Mouse (Mus musculus): ENCODE data around the gene Gstm3. TPM values are rescaled to one million over a fixed set of nuclear protein-coding genes. Genes with fewer than 3 reads are reported as not detected.

The Gstm3 gene
- total and polyA plus RNA-seq, 3 experiments = 0.08 TPM; not detected in 2

DNA sequence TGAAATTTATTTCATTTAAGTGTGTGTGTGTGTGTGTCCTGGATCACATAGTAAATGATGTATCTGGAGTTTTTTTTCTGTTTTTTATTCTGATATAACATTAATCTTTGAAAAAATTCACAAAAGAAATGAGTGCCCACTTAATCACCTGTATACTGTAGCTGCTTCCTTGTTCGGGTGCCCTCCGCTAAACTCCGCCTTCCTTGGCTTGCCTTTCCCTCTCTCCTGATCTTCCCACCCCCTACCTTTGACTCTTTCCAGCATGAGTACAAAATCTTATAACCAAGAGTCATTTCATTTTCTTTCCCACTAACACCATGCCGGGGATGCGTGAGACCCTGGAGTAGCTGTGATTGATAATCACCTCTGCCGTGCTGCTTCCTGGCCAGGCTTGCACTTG is 37.0 kb downstream of the Gstm3 start:
- Histone ChIP-seq H3K27ac (peak overlapping the region; percentile 80), H3K27me3 (ENCODE audit: control insufficient read depth, insufficient read depth, low read length) (no peaks in the 10 kb centered on the region), H3K4me3 (no peak overlapping the region), H3K9ac (ENCODE audit: low read depth, low read length) (no peak overlapping the region), H3K36me3 (ENCODE audit: control insufficient read depth, insufficient read depth, low read length) (no peaks in the 10 kb centered on the region), H3K4me1 (ENCODE audit: control insufficient read depth, insufficient read depth, low read length) (peaks cover 7% of the 10 kb centered on the region), H3K79me2 (replicated peaks; ENCODE audit: control insufficient read depth, insufficient read depth, low read length) (no peaks in the 10 kb centered on the region)
- no peak for TF ChIP-seq POLR2A (IDR thresholded peaks at IDR 0.05; ENCODE audit: insufficient read depth, low read depth, low read length)
- no peak for TF ChIP-seq CTCF (IDR thresholded peaks at IDR 0.05)
- TF ChIP-seq EP300 (IDR thresholded peaks at IDR 0.05; ENCODE audit: insufficient read depth, low read depth, low read length) = no peak
- intact Hi-C loops (cut with DNase I) = no loop called here
- 74% methylated on average over 6 of the region's 6 CpGs for WGBS
- DNase-seq = peak in 1 of 2 experiments; percentile 20

- H3K79me2 ChIP-seq (replicated peaks; ENCODE audit: control insufficient read depth, insufficient read depth, low read length) = no peaks in the 10 kb centered on the region
- peak within 1 kb of the TSS; percentile 56 for H3K9ac ChIP-seq (ENCODE audit: low read depth, low read length)
- H3K27ac ChIP-seq = peak within 1 kb of the TSS; percentile 80
- 1% methylated on average over 10 of the region's 10 CpGs for WGBS
- H3K4me3 ChIP-seq = peak within 1 kb of the TSS; percentile 44
- peaks cover 7% of the 10 kb centered on the region for H3K4me1 ChIP-seq (ENCODE audit: control insufficient read depth, insufficient read depth, low read length)
- no peaks in the 10 kb centered on the region for H3K27me3 ChIP-seq (ENCODE audit: control insufficient read depth, insufficient read depth, low read length)
- H3K36me3 ChIP-seq (ENCODE audit: control insufficient read depth, insufficient read depth, low read length) = no peaks in the 10 kb centered on the region
- TF ChIP-seq CTCF (IDR thresholded peaks at IDR 0.05) = peak; percentile 57
- TF ChIP-seq EP300 (IDR thresholded peaks at IDR 0.05; ENCODE audit: insufficient read depth, low read depth, low read length) = peak; percentile 72; the same call in 1 of the 2 replicates
- 0 out of 2 replicates have a peak, but pooled peaks have one; percentile 33 for TF ChIP-seq POLR2A (IDR thresholded peaks at IDR 0.05; ENCODE audit: insufficient read depth, low read depth, low read length)
- intact Hi-C loops (cut with DNase I) = loop anchor here (2.0 kb wide), 1 partner anchor 87 kb away; no protein-coding TSS in a partner anchor
- DNase-seq = peak; percentile 96 to 98
These were observed 37.4 kb downstream of the Gstm3 start, which contains the start of gene Gstm7 for GRCm38 (mm10) chr3:107931670-107932069. Gstm7 (minus strand) TSS chr3:107931817.

- H3K4me1 ChIP-seq (ENCODE audit: control insufficient read depth, insufficient read depth, low read length) = peaks cover 7% of the 10 kb centered on the region
- WGBS = 52% methylated on average over 2 of the region's 2 CpGs
- no peak for DNase-seq
- intact Hi-C loops (cut with DNase I) = loop anchor here (2.0 kb wide), 1 partner anchor 88 kb away; no protein-coding TSS in a partner anchor
- H3K27me3 ChIP-seq (ENCODE audit: control insufficient read depth, insufficient read depth, low read length) = no peaks in the 10 kb centered on the region
- no peaks in the 10 kb centered on the region for H3K36me3 ChIP-seq (ENCODE audit: control insufficient read depth, insufficient read depth, low read length)
- peak overlapping the region; percentile 56 for H3K9ac ChIP-seq (ENCODE audit: low read depth, low read length)
- peak overlapping the region; percentile 44; the same call in 1 of the 2 replicates for H3K4me3 ChIP-seq
- peak overlapping the region; percentile 62 for H3K27ac ChIP-seq
- TF ChIP-seq EP300 (IDR thresholded peaks at IDR 0.05; ENCODE audit: insufficient read depth, low read depth, low read length) = no peak
- TF ChIP-seq CTCF (IDR thresholded peaks at IDR 0.05) = no peak
- TF ChIP-seq POLR2A (IDR thresholded peaks at IDR 0.05; ENCODE audit: insufficient read depth, low read depth, low read length) = no peak
- no peaks in the 10 kb centered on the region for H3K79me2 ChIP-seq (replicated peaks; ENCODE audit: control insufficient read depth, insufficient read depth, low read length)
These were observed 37.9 kb downstream of the Gstm3 start for GRCm38 (mm10) chr3:107931134-107931533.

DNA sequence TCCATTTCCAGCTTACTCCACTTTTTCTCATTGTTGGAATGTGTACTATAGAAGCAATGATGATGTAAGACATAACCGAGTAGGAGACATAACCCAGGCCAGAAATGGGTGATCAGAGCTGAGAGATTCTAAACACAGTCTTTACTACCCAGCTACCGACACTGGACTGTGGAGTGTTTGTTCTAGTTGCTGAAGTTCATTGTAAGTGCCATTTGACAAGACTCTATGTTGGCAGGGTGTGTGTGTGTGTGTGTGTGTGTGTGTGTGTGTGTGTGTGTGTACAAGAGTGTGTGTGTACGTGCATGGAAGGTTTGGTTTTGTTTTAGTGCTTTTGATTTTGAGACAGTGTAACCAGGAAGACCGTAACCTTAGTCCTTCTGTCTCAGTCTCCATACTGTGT is 39.4 kb downstream of the Gstm3 start:
- H3K27me3 ChIP-seq (ENCODE audit: control insufficient read depth, insufficient read depth, low read length) = no peaks in the 10 kb centered on the region
- no peak overlapping the region for H3K27ac ChIP-seq
- no peaks in the 10 kb centered on the region for H3K79me2 ChIP-seq (replicated peaks; ENCODE audit: control insufficient read depth, insufficient read depth, low read length)
- no peaks in the 10 kb centered on the region for H3K36me3 ChIP-seq (ENCODE audit: control insufficient read depth, insufficient read depth, low read length)
- peaks cover 7% of the 10 kb centered on the region for H3K4me1 ChIP-seq (ENCODE audit: control insufficient read depth, insufficient read depth, low read length)
- no peak for DNase-seq
- H3K4me3 ChIP-seq = no peak overlapping the region
- no peak overlapping the region for H3K9ac ChIP-seq (ENCODE audit: low read depth, low read length)
- WGBS = 79% methylated on average over 4 of the region's 4 CpGs
- no peak for TF ChIP-seq POLR2A (IDR thresholded peaks at IDR 0.05; ENCODE audit: insufficient read depth, low read depth, low read length)
- no peak for TF ChIP-seq CTCF (IDR thresholded peaks at IDR 0.05)
- intact Hi-C loops (cut with DNase I) = loop anchor here (2.0 kb wide), 1 partner anchor 89 kb away; no protein-coding TSS in a partner anchor

GRCm38 (mm10) chr3:107929243-107929642 is 39.8 kb downstream of the Gstm3 start:
- Histone ChIP-seq H3K36me3 (ENCODE audit: control insufficient read depth, insufficient read depth, low read length) (no peaks in the 10 kb centered on the region), H3K4me1 (ENCODE audit: control insufficient read depth, insufficient read depth, low read length) (peaks cover 7% of the 10 kb centered on the region), H3K79me2 (replicated peaks; ENCODE audit: control insufficient read depth, insufficient read depth, low read length) (no peaks in the 10 kb centered on the region), H3K4me3 (no peak overlapping the region), H3K27ac (no peak overlapping the region), H3K9ac (ENCODE audit: low read depth, low read length) (no peak overlapping the region), H3K27me3 (ENCODE audit: control insufficient read depth, insufficient read depth, low read length) (no peaks in the 10 kb centered on the region)
- WGBS = 86% methylated on average over 4 of the region's 4 CpGs
- TF ChIP-seq POLR2A (IDR thresholded peaks at IDR 0.05; ENCODE audit: insufficient read depth, low read depth, low read length) (no peak), EP300 (IDR thresholded peaks at IDR 0.05; ENCODE audit: insufficient read depth, low read depth, low read length) (no peak), CTCF (IDR thresholded peaks at IDR 0.05) (no peak)
- no peak for DNase-seq
- intact Hi-C loops (cut with DNase I) = no loop called here

DNA sequence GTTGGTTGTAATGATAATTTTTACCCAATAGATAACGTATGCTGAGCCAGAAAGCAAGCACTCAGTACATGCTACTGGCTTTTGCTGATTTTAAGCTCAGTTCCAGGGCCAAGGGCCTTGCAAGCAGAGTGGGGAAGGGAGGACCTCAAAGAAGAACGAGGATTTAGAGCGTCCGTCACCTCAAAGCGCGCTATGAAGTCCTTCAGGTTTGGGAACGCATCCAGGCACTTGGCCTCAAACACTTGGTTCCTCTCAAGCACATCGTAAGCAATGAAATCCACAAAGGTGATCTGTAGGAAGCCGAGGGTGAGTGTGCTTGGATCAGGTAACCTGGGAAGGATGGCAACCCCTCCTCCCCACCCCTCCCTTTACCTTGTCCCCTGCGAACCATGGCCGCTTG is 40.4 kb downstream of the Gstm3 start:
- Histone ChIP-seq H3K4me3 (no peak overlapping the region), H3K9ac (ENCODE audit: low read depth, low read length) (no peak overlapping the region), H3K4me1 (ENCODE audit: control insufficient read depth, insufficient read depth, low read length) (peaks cover 7% of the 10 kb centered on the region), H3K27me3 (ENCODE audit: control insufficient read depth, insufficient read depth, low read length) (no peaks in the 10 kb centered on the region), H3K36me3 (ENCODE audit: control insufficient read depth, insufficient read depth, low read length) (no peaks in the 10 kb centered on the region), H3K27ac (no peak overlapping the region), H3K79me2 (replicated peaks; ENCODE audit: control insufficient read depth, insufficient read depth, low read length) (no peaks in the 10 kb centered on the region)
- 89% methylated on average over 11 of the region's 11 CpGs for WGBS
- TF ChIP-seq POLR2A (IDR thresholded peaks at IDR 0.05; ENCODE audit: insufficient read depth, low read depth, low read length) (no peak), CTCF (IDR thresholded peaks at IDR 0.05) (no peak), EP300 (IDR thresholded peaks at IDR 0.05; ENCODE audit: insufficient read depth, low read depth, low read length) (no peak)
- DNase-seq = no peak
- intact Hi-C loops (cut with DNase I) = no loop called here

Data from heart, adult 2 months (tissue).